Mouse (Mus musculus) left cerebral cortex, postnatal 4 days (tissue): Measurements from ENCODE around the gene Olfr311. TPM values are rescaled to one million over a fixed set of nuclear protein-coding genes. Genes with fewer than 3 reads are reported as not detected.
"Not testable (repeated sequence)": the region's sequence is repeated elsewhere in the genome, so short reads cannot be mapped to it uniquely, and the experiment has no call there.

Experiments used
- DNase-seq: peaks from one replicate; pipeline ENCODE4 v3.0.0-alpha.2; 2022
- intact Hi-C: fragments of 180-260 bp; cut with DNase I; formaldehyde crosslinking; loops from one replicate; pipeline ENCODE4 v1.15.1; 2025
- total RNA-seq, 2 experiments: library from RNA; stranded (reverse); gene quantifications; 2 replicates each; pipeline ENCODE4 v1.2.3; 2021

Olfr311 gene
- not detected for total RNA-seq

DNA sequence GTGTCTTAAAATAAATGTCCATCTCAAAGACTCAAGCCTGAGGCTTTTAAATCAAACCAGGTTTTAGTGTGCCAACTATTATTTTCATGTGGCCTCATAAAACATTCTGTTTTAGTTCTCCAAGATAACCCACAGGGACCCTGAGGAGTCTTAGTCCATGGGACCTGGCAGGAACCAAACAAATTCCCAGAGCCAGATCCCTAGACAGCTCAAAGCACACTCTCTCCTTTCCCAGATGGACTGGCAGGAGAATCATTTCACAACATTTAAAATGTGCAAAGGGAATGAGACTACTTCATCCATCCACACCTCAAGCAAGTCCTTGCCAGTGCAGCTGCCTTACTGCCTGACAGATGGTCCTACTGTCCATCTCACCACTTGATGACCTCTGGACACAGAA, at the start of gene Olfr311:
Gene Olfr311 (plus strand): TSS at position 301 of the 400 bp plus-strand sequence.
- intact Hi-C loops, DNase-seq: not testable (repeated sequence)

GRCm38 (mm10) chr11:58789532-58789931, 49.5 kb upstream of the Olfr311 start:
- intact Hi-C loops, result no loop called here
- no peak for DNase-seq

DNA sequence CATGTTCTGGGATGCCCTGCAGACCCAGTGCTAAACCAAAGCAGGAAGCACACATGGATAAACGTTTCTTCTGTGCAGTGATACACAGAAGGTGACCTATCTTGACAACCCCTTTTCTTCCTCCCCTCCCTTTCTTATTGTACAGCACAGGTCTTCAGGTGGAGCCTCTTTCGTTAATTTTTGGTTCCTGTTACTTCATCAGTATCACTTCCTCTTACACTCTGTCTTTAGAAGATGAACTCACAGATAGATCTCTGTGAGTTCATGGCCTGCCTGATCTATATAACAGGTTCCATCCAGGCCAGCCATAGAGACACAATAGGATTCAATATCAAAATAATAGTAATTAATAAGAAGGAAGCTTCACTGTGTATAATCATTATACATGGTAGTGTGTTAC, 49.0 kb upstream of the Olfr311 start:
- no peak for DNase-seq
- intact Hi-C loops, result no loop called here

DNA sequence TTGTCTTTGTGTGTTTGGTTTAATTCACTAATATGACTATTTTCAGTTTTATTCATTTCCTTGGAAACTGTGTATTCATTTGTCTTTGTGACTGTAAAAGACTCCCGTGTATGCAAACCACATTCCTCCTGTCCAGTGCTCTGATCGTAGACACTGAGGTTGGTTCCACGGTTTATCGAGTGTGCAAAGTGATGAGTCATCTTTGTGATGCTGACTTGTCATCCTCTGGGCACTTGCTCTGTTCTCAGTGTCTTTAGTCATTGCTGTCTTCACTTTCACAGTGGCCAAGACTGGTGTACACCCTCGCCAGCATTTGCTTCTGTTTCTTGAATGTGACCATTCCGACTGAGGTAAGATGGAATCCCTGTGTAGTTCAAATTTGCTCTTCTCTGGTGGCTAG, 48.4 kb upstream of the Olfr311 start:
- intact Hi-C loops, result no loop called here
- no peak for DNase-seq

GRCm38 (mm10) chr11:58795856-58796255, 43.2 kb upstream of the Olfr311 start:
- intact Hi-C loops, result no loop called here
- DNase-seq, result no peak

GRCm38 (mm10) chr11:58796850-58797249, 42.2 kb upstream of the Olfr311 start:
- intact Hi-C loops, result no loop called here

DNA sequence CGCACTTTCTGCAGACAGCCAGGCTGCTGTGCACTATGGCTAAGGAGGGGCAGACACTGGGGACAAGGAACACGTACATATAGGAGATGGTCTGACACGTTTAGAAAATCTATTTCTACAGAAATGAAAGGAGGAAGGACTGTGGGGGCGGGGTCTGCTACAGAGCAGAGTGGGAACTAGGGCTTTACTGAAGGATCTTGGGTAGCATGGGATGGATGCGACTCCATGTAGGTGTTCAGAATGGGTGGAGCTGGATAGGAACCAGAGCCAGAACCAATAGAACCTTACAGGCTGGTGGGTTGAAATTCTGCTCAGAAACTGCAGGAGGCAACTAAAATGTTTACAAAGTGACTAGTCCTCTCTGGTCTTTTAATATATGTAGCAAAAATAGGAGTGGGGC, 39.3 kb upstream of the Olfr311 start:
- DNase-seq, result no peak
- intact Hi-C loops, result no loop called here

More at GRCm38 (mm10) chr11:58796850-58797249, 42.2 kb upstream of the Olfr311 start:
- no peak for DNase-seq

GRCm38 (mm10) chr11:58801558-58802228, 37.4 kb upstream of the Olfr311 start, which contains the start of gene Fam183b:
Gene Fam183b, minus strand, starts transcription at chr11:58801960.
- peak; percentile 76 for DNase-seq
- intact Hi-C loops, result no loop called here

DNA sequence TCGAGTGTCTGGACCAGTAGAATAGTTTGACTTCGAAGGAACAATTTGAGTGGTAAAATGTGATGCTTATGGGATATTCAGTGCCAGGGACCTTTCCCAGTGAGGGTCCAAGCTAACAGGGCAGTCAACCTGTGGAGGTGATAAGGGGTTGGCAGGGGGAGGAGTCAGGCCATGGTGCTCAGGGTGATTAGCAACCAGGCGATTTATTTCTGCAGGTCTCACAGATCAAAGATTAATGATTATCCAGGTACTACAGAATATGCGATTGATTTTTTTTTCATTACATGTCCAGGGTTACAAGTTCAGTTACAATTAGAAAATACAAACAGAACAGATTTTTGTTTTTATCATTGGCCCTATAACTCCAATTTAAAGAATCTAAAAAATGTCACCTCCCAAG, 35.2 kb upstream of the Olfr311 start:
- no peak for DNase-seq
- intact Hi-C loops, result no loop called here

DNA sequence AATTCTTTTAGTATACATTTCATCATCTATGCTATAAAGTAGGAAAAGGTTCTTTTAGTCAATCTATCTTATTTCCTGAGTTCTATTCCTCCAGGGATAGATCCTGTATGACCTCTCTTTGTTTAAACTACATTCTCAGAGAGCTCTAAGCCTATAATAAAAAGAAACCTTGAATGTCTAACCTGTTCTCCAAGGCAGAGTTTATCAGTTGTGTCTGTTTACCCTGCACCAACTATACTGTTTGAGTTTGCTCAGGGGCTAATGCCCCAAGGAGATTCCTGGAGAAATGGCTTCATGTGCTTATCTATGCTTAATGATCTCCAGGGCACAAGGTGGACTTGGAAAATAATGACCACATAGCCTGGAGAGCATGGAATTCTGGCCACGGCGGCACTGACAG, 34.7 kb upstream of the Olfr311 start:
- no peak for DNase-seq
- intact Hi-C loops, result no loop called here

- no peak for DNase-seq
- intact Hi-C loops, result no loop called here
Observed at GRCm38 (mm10) chr11:58812001-58812400, 27.1 kb upstream of the Olfr311 start.

- DNase-seq, intact Hi-C loops: not testable (repeated sequence)
Observed at GRCm38 (mm10) chr11:58814700-58815099, 24.4 kb upstream of the Olfr311 start, which contains the start of gene Olfr313. Gene Olfr313, plus strand, starts transcription at chr11:58815000.

- intact Hi-C loops, result no loop called here
Observed at GRCm38 (mm10) chr11:58815676-58816075, 23.4 kb upstream of the Olfr311 start.

DNA sequence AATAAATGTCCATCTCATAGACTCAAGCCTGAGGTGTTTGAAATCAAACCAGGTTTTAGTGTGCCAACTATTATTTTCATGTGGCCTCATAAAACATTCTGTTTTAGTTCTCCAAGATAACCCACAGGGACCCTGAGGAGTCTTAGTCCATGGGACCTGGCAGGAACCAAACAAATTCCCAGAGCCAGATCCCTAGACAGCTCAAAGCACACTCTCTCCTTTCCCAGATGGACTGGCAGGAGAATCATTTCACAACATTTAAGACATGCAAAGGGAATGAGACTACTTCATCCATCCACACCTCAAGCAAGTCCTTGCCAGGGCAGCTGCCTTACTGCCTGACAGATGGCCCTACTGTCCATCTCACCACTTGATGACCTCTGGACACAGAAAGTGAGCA, 10.1 kb upstream of the Olfr311 start, which contains the start of gene Olfr312:
Gene Olfr312 (plus strand): TSS at position 301 of the 400 bp plus-strand sequence.
- intact Hi-C loops, DNase-seq: not testable (repeated sequence)

More at GRCm38 (mm10) chr11:58815676-58816075, 23.4 kb upstream of the Olfr311 start:
- DNase-seq, result no peak

DNA sequence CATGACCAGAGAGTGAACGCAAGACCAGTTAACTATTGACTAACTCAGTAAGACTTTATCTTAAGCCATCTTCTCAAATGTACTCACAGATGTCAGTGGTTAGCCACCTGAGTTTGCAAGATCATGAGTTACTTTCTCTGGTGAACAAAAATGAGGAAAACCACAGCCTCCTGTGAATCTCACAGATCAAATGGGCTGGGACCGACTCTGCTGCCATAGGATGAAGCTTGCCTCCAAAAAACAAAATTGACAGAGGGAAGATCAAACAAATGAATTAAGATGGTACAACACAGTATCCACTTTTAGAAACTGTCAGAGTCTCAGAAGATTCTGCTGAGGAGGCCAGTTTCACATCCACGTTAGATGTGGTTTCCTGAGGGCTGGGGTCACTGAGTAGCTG, 9.3 kb upstream of the Olfr311 start:
- intact Hi-C loops, result no loop called here
- DNase-seq, result no peak

DNA sequence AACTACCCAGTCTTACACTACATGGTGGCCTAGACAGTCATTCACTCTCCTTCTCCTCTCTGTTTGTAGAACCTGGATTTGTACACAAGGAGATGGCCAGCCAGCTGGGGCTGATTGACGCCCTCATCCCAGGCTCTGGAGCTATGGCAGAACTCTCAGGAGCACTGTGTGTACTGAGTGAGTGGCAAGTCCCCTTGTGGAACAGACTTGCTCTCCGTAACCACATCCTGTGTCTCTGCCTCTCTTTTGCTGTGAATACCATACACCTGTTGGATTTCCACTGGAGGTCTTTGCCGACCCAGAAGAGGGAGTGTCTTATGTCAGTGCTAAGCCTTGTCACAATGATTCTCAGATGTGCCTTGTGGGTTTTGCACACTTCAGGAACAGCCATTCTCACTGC, 6.5 kb upstream of the Olfr311 start:
- DNase-seq, intact Hi-C loops: not testable (repeated sequence)

GRCm38 (mm10) chr11:58846919-58847461, 7.9 kb downstream of the Olfr311 start, which contains the start of gene Gm12258:
Gene Gm12258, plus strand, starts transcription at chr11:58847158.
- intact Hi-C loops, result no loop called here
- DNase-seq, result peak; percentile 84

- no peak for DNase-seq
Observed at GRCm38 (mm10) chr11:58847636-58848035, 8.6 kb downstream of the Olfr311 start.

DNA sequence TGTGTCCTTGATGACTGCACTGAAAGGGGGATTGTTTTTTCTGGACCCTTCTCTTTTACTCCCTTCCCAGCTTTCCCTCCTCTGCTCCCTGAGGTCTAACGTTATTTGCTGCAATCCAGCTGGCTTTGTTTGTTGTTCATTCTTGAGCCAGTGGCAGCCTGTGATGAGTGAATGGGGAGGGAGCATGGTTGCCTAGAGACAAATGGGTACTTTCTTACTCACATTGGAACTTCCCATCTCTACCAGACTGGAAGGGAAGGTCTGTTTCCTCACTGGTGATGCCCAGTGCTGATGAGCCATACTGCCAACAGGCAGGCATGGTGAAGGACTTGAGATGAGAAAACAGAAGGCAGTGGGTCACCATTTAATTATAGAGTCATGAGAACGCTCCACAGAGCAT, 10.7 kb downstream of the Olfr311 start:
- DNase-seq, result no peak
- intact Hi-C loops, result no loop called here

More at GRCm38 (mm10) chr11:58847636-58848035, 8.6 kb downstream of the Olfr311 start:
- intact Hi-C loops, result no loop called here

DNA sequence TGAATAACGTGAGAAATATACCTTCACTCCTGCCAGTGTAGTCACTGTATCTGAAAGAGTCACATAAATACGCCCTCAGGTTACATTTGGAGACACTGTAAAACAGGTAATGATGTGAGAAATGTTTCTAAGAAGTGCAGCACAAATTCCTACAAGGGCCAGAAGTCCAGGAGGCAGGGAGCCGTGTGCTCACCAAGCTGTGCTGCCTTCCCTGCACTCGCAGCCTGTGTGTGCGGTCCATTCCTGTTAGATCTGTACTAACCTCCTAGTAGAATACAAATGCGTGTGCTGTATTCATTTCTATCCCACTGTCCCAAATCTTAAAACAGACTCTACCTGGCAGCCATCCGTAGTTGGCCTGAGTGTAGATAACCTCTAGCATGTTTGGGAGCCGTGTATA, 21.7 kb downstream of the Olfr311 start:
- no peak for DNase-seq
- intact Hi-C loops, result no loop called here

DNA sequence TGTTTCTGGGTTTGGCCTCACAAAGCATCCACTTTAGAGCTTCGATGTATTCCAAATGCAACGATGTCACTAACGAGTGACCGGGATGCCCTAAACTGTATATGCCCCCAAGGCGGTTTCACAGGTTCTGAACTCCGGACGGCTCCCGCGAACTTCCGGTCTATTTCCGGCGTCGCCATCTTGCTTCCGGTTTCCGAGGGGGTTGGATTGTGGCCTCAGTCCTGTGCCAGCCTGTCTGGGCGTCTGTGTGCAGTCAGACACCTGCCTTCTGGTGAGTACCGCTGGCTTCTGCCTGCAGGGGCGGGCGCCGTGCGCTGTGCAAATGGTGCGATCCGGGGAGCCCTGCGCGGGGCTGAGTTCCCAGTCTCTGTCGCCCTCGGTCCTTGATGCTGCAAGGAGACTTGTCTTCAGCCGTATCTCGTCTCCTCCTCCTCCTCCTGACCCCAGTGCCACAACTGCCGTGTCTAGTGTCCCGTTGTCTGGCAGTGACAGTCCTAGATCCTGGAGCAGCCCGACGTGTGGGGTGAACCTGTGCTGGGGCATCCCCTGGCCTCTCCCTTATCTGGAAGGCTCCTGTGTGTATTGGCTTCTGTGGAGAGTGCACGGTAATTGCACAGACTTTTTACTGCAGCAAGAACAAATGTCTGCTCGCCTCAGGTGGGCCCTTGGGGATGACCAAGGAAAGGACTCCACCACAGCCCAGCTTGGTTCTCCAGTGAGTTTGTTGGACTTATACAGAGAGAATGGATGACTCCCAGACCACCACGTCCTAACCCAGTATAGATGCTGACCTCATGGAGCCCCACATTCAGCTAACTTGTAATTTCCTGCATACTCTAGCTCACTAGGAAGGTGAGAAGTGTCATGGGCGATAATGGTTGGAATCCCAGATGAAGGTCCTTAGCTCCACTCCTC, 28.2 kb downstream of the Olfr311 start, which contains the start of gene 2810021J22Rik:
Gene 2810021J22Rik (plus strand): TSS at position 178 of the 915 bp plus-strand sequence.
- DNase-seq, result peak; percentile 84
- intact Hi-C loops, result no loop called here
